Mouse (Mus musculus): ENCODE results near the gene Hdac10. TPM values are rescaled to one million over a fixed set of nuclear protein-coding genes. Genes with fewer than 3 reads are reported as not detected.

The Hdac10 gene
- polyA plus RNA-seq, 1 experiment from 2014 or later: 9.8 TPM

DNA sequence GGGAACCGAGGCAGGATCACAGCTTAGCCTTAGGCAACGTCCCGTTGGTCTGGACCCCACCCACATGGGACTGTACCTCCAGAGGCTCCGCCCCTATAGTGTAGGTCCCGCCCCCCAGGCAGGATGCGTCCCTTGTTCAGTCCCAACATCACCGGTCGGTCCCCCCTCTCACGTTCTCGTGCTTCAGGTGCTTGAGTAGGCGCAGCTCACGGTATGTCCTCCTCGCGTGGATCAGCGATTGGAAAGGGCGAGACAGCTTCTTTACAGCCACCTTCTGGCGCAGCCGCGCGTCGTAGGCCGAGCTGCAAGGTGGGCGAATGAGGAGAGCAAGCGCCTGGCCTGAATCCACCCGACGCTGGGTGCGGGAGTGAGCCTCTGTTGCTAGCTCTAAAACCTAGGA is 18.0 kb upstream of the Hdac10 start:
- Histone ChIP-seq H3K4me2 (ENCODE audit: low read depth, severe bottlenecking) (peak overlapping the region; percentile 74), H3K27ac (replicated peaks; ENCODE audit: low read depth, low read length) (no peak overlapping the region), H3K4me3 (ENCODE audit: low read depth, low read length) (peak overlapping the region; percentile 24), H3K9me3 (ENCODE audit: control insufficient read depth, low read length) (no peaks in the 10 kb centered on the region), H3K36me3 (ENCODE audit: control insufficient read depth, insufficient read depth, low read length) (no peaks in the 10 kb centered on the region), H3K4me1 (ENCODE audit: control insufficient read depth, insufficient read depth, low read length) (peaks cover 16% of the 10 kb centered on the region), H3K9ac (ENCODE audit: low read length) (peak overlapping the region; percentile 37; the same call in 1 of the 2 replicates), H3K27me3 (ENCODE audit: control insufficient read depth, insufficient read depth, low read length) (peaks cover 13% of the 10 kb centered on the region; the same call in 1 of the 2 replicates)
- DNase-seq (ENCODE audit: low spot score) (peak; percentile 77), ATAC-seq (ENCODE audit: insufficient number of reproducible peaks, low FRiP score, low TSS enrichment, low read depth) (0 out of 2 replicates have a peak, but pooled peaks have one; percentile 32)
- WGBS: 2% methylated on average over 27 of the region's 27 CpGs

DNA sequence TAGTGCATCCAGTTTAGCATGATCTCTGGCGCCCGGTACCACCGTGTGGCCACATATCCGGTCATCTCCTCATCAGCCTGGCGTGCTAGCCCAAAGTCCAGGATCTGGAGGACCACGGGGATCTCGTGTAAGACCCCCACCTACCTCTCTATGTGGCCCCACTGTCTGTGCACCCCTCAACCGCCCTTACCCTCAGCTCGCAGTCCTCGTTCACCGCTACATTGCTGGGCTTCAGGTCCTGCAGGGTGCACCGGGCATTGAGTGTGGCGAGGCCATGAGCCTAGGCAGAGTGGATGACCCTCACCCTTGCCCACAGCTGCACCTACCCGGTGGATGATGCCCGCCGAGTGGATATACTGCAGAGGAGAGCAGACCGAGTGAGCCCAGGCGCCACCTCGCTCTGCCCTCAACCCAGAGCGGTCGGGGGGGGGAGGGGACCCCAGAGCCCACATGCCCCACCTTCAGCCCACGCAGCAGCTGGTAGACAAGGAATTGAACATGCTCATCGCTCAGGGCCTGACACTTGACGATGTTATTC is 17.4 kb upstream of the Hdac10 start:
- no peaks in the 10 kb centered on the region for H3K36me3 ChIP-seq (ENCODE audit: control insufficient read depth, insufficient read depth, low read length)
- WGBS: 65% methylated on average over 24 of the region's 24 CpGs
- ATAC-seq (ENCODE audit: insufficient number of reproducible peaks, low FRiP score, low TSS enrichment, low read depth) (no peak), DNase-seq (ENCODE audit: low spot score) (no peak)
- peaks cover 13% of the 10 kb centered on the region; the same call in 1 of the 2 replicates for H3K27me3 ChIP-seq (ENCODE audit: control insufficient read depth, insufficient read depth, low read length)
- peaks cover 21% of the 10 kb centered on the region for H3K4me1 ChIP-seq (ENCODE audit: control insufficient read depth, insufficient read depth, low read length)
- H3K4me2 ChIP-seq (ENCODE audit: low read depth, severe bottlenecking): peak overlapping the region; percentile 74; the same call in 1 of the 2 replicates
- no peak overlapping the region for H3K27ac ChIP-seq (replicated peaks; ENCODE audit: low read depth, low read length)
- peak overlapping the region; percentile 24; the same call in 1 of the 2 replicates for H3K4me3 ChIP-seq (ENCODE audit: low read depth, low read length)
- H3K9me3 ChIP-seq (ENCODE audit: control insufficient read depth, low read length): no peaks in the 10 kb centered on the region
- 0 out of 2 replicates have a peak overlapping the region, but pooled peaks have one; percentile 22 for H3K9ac ChIP-seq (ENCODE audit: low read length)

DNA sequence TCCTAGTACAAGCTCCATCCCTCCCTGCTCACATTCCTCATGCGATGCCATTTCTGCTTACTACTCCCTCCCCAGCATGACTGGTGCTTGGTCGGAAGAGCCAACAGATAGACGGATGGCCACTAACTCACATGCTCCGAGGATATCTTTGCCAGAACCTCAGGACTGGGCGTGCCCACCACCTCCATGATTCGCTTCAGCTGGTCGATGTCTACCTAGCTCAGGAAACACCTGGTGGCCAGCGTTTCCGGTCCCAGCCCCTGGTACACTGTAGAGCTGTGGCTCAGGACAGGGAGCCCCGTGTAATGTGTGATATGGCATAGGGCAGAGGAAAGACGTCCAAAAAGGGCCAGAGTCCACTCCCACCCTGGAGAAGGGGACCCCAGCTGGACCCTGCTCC is 16.5 kb upstream of the Hdac10 start:
- Histone ChIP-seq H3K4me1 (ENCODE audit: control insufficient read depth, insufficient read depth, low read length) (peaks cover 25% of the 10 kb centered on the region), H3K4me2 (ENCODE audit: low read depth, severe bottlenecking) (no peak overlapping the region), H3K9ac (ENCODE audit: low read length) (no peak overlapping the region), H3K36me3 (ENCODE audit: control insufficient read depth, insufficient read depth, low read length) (no peaks in the 10 kb centered on the region), H3K4me3 (ENCODE audit: low read depth, low read length) (no peak overlapping the region), H3K27ac (replicated peaks; ENCODE audit: low read depth, low read length) (no peak overlapping the region), H3K27me3 (ENCODE audit: control insufficient read depth, insufficient read depth, low read length) (peaks cover 13% of the 10 kb centered on the region; the same call in 1 of the 2 replicates), H3K9me3 (ENCODE audit: control insufficient read depth, low read length) (no peaks in the 10 kb centered on the region)
- DNase-seq (ENCODE audit: low spot score) (no peak), ATAC-seq (ENCODE audit: insufficient number of reproducible peaks, low FRiP score, low TSS enrichment, low read depth) (no peak)
- 92% methylated on average over 11 of the region's 11 CpGs for WGBS

DNA sequence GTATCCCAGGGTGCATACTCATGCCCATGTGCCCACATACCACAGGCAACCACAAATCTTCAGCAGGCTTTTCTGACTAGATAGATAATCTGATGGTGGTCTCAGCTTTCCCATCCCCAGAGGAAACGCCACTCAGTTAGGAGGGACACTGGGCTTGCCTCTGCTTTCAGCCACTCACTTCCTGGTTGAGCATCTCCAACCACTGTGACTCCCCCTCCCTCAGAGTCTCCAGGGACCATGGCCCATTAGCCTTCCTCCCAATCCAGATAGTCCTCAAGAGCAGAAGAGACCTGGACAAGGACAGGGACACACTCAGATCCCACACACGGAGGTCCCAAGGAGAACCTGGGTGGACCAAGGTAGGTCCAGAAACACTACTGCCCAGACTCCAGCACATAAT is 14.6 kb upstream of the Hdac10 start:
- Histone ChIP-seq H3K9ac (ENCODE audit: low read length) (no peak overlapping the region), H3K27ac (replicated peaks; ENCODE audit: low read depth, low read length) (no peak overlapping the region), H3K4me1 (ENCODE audit: control insufficient read depth, insufficient read depth, low read length) (peaks cover 17% of the 10 kb centered on the region), H3K9me3 (ENCODE audit: control insufficient read depth, low read length) (no peaks in the 10 kb centered on the region), H3K4me2 (ENCODE audit: low read depth, severe bottlenecking) (no peak overlapping the region), H3K36me3 (ENCODE audit: control insufficient read depth, insufficient read depth, low read length) (no peaks in the 10 kb centered on the region), H3K27me3 (ENCODE audit: control insufficient read depth, insufficient read depth, low read length) (peaks cover 8% of the 10 kb centered on the region; the same call in 1 of the 2 replicates), H3K4me3 (ENCODE audit: low read depth, low read length) (no peak overlapping the region)
- DNase-seq (ENCODE audit: low spot score) (no peak), ATAC-seq (ENCODE audit: insufficient number of reproducible peaks, low FRiP score, low TSS enrichment, low read depth) (no peak)
- WGBS: 80% methylated on average over 2 of the region's 2 CpGs

DNA sequence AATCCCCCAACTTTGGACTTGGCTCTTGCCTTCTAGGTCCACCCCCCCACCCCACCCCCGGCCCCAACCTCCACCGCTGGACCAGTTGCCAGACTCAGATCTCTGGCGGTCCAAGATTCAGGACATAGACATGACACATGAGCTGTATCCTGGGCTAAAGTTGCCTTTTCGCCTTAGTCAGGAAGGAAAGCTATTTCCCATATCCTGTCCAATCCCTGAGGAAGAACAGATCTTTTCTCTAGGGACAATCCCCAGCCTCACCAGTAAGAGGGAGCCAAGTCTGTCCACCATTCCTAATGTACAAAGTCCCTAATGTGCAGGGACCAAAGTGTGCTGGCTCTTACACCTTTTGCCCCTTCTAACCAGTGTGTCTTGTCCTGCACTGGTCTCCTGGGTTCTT is 13.4 kb upstream of the Hdac10 start:
- Histone ChIP-seq H3K4me2 (ENCODE audit: low read depth, severe bottlenecking) (no peak overlapping the region), H3K4me3 (ENCODE audit: low read depth, low read length) (no peak overlapping the region), H3K27ac (replicated peaks; ENCODE audit: low read depth, low read length) (no peak overlapping the region), H3K27me3 (ENCODE audit: control insufficient read depth, insufficient read depth, low read length) (peaks cover 6% of the 10 kb centered on the region; the same call in 1 of the 2 replicates), H3K4me1 (ENCODE audit: control insufficient read depth, insufficient read depth, low read length) (peaks cover 18% of the 10 kb centered on the region), H3K9ac (ENCODE audit: low read length) (no peak overlapping the region), H3K9me3 (ENCODE audit: control insufficient read depth, low read length) (no peaks in the 10 kb centered on the region), H3K36me3 (ENCODE audit: control insufficient read depth, insufficient read depth, low read length) (no peaks in the 10 kb centered on the region)
- DNase-seq (ENCODE audit: low spot score) (no peak), ATAC-seq (ENCODE audit: insufficient number of reproducible peaks, low FRiP score, low TSS enrichment, low read depth) (no peak)
- 62% methylated on average over 4 of the region's 4 CpGs for WGBS

DNA sequence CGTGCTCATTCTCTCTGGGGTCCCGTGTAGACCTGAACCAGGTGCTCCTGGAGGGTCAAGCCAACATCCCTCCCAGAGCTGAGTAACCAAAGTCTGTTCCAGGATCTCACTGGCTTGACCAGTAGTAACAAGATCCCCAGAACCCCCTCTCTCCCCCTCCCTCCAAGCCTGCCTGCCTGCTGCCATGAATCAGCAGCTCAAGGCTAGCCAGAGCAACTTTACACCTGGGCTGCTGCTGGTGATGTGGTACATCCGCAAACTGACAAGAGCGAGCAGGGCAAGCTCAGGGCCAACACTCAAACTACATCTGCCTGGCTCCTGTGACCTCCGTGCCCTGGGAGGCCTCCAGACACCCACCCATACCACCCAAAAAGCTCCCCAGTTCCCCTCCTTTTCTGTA is 12.9 kb upstream of the Hdac10 start:
- H3K36me3 ChIP-seq (ENCODE audit: control insufficient read depth, insufficient read depth, low read length): no peaks in the 10 kb centered on the region
- peak overlapping the region; percentile 98; the same call in 1 of the 2 replicates for H3K4me2 ChIP-seq (ENCODE audit: low read depth, severe bottlenecking)
- H3K27ac ChIP-seq (replicated peaks; ENCODE audit: low read depth, low read length): no peak overlapping the region
- no peak for DNase-seq (ENCODE audit: low spot score)
- peaks cover 3% of the 10 kb centered on the region; the same call in 1 of the 2 replicates for H3K27me3 ChIP-seq (ENCODE audit: control insufficient read depth, insufficient read depth, low read length)
- no peaks in the 10 kb centered on the region for H3K9me3 ChIP-seq (ENCODE audit: control insufficient read depth, low read length)
- 0 out of 2 replicates have a peak overlapping the region, but pooled peaks have one; percentile 57 for H3K4me3 ChIP-seq (ENCODE audit: low read depth, low read length)
- H3K9ac ChIP-seq (ENCODE audit: low read length): no peak overlapping the region
- H3K4me1 ChIP-seq (ENCODE audit: control insufficient read depth, insufficient read depth, low read length): peaks cover 14% of the 10 kb centered on the region
- no peak for ATAC-seq (ENCODE audit: insufficient number of reproducible peaks, low FRiP score, low TSS enrichment, low read depth)
- 16% methylated on average over 5 of the region's 5 CpGs for WGBS

DNA sequence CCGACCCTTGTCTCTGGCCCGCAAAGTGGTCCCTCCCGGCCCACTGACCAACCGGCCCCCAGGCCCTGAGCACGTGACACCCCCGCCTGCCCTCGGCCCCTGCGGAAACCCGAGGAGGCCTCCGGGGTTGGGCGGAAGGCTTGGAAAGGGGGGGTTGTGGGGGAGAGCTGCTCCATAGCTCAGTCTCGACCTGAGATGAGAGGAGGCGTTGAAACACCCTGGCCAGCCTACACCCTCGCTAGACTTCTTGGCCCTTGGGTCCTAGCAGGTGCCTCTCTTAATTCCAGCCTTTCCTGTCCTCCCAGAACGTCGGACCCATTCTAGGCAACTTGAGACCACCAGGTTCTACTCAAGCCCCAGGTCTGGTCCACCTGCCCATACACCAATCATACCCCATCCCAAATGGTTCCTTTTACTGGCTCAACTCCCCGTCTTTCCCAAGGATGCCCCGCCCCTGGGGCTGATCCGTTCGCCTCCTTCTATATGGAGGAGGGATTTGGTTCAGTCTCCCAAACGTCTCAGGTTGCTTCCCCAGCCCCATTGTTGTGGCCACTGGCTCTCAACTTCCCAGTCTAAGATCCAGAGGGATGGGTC is 12.3 kb upstream of the Hdac10 start, which contains the start of gene Mapk12:
Mapk12 (minus strand) TSS at position 45 of the 594 bp plus-strand sequence.
- H3K4me3 ChIP-seq (ENCODE audit: low read depth, low read length): peak within 1 kb of the TSS; percentile 57
- WGBS: under 1% methylated on average over 21 of the region's 21 CpGs
- peak within 1 kb of the TSS; percentile 61 for H3K9ac ChIP-seq (ENCODE audit: low read length)
- H3K36me3 ChIP-seq (ENCODE audit: control insufficient read depth, insufficient read depth, low read length): no peaks in the 10 kb centered on the region
- H3K4me1 ChIP-seq (ENCODE audit: control insufficient read depth, insufficient read depth, low read length): peaks cover 11% of the 10 kb centered on the region
- ATAC-seq (ENCODE audit: insufficient number of reproducible peaks, low FRiP score, low TSS enrichment, low read depth) (peak; percentile 65), DNase-seq (ENCODE audit: low spot score) (peak; percentile 70)
- H3K27ac ChIP-seq (replicated peaks; ENCODE audit: low read depth, low read length): no peak within 1 kb of the TSS; the same call in 1 of the 2 replicates
- no peaks in the 10 kb centered on the region for H3K9me3 ChIP-seq (ENCODE audit: control insufficient read depth, low read length)
- H3K4me2 ChIP-seq (ENCODE audit: low read depth, severe bottlenecking): peak within 1 kb of the TSS; percentile 98
- no peaks in the 10 kb centered on the region for H3K27me3 ChIP-seq (ENCODE audit: control insufficient read depth, insufficient read depth, low read length)

DNA sequence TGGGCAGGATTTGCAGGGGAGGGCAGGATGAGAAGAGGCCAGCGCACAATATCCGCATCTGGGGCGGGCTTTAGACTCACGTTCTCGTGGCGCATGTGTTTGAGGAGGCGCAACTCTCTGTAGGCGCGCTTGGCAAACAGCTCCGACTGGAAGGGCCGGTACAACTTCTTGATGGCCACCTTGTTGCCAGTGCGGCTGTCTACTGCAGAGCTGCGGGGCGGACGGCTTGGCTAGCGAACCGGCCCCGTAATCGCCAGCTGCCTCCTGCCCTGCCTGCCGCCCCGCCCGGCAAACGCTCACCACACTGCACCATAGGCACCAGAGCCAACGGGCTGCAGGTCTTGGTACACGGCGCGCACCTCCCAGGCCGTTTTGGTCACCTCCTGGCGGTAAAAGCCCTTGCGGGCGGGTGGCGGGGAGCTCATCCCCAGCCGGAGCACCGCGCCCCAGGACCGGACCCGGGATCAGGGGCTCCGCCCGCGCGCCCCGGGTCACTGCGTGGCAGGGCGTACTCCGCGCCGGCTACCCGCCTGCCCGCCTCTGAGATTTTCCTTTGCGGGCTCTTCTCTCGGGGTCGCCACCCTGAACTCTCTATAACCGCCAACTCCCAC is 11.7 kb upstream of the Hdac10 start:
- peak overlapping the region; percentile 61 for H3K9ac ChIP-seq (ENCODE audit: low read length)
- H3K4me2 ChIP-seq (ENCODE audit: low read depth, severe bottlenecking): peak overlapping the region; percentile 98
- H3K4me1 ChIP-seq (ENCODE audit: control insufficient read depth, insufficient read depth, low read length): peaks cover 11% of the 10 kb centered on the region
- no peaks in the 10 kb centered on the region for H3K9me3 ChIP-seq (ENCODE audit: control insufficient read depth, low read length)
- ATAC-seq (ENCODE audit: insufficient number of reproducible peaks, low FRiP score, low TSS enrichment, low read depth) (no peak; the same call in none of the 2 replicates), DNase-seq (ENCODE audit: low spot score) (peak; percentile 61)
- no peaks in the 10 kb centered on the region for H3K36me3 ChIP-seq (ENCODE audit: control insufficient read depth, insufficient read depth, low read length)
- under 1% methylated on average over 52 of the region's 53 CpGs for WGBS
- no peaks in the 10 kb centered on the region for H3K27me3 ChIP-seq (ENCODE audit: control insufficient read depth, insufficient read depth, low read length)
- H3K27ac ChIP-seq (replicated peaks; ENCODE audit: low read depth, low read length): no peak overlapping the region; the same call in 1 of the 2 replicates
- H3K4me3 ChIP-seq (ENCODE audit: low read depth, low read length): peak overlapping the region; percentile 57

Measured in limb, embryonic 11.5 days (tissue).